Mouse (Mus musculus) heart, postnatal 0 days (tissue): ENCODE data around the gene Cracr2a. TPM values are rescaled to one million over a fixed set of nuclear protein-coding genes. Genes with fewer than 3 reads are reported as not detected.

Experiments used
- ATAC-seq: fragments of 200-750 bp; cut with Nextera tagmentation; 2 replicates; pipeline ENCODE4 v1.8.0; 2017; ENCODE audit warnings: low read depth, moderate number of reproducible peaks, moderate library complexity; ENCODE audit not compliant: insufficient read depth
- DNase-seq: peaks from one replicate; pipeline ENCODE4 v3.0.0-alpha.2; 2016; ENCODE audit warnings: low spot score
- H3K27ac ChIP-seq: fragments of 300-500 bp; sonication (generic); 2 replicates; pipeline ENCODE4 v1.5.1; 2014; ENCODE audit warnings: low read depth, mild to moderate bottlenecking
- H3K27me3 ChIP-seq: fragments of 300-500 bp; sonication (generic); 2 replicates; pipeline ENCODE4 v1.6.1; 2014; ENCODE audit warnings: low read length, mixed read lengths; ENCODE audit not compliant: control insufficient read depth, insufficient read depth
- H3K36me3 ChIP-seq: fragments of 300-500 bp; sonication (generic); replicated peaks from 2 replicates; pipeline ENCODE4 v1.6.1; 2014; ENCODE audit warnings: low read length, mixed read lengths; ENCODE audit not compliant: control insufficient read depth, insufficient read depth
- H3K4me1 ChIP-seq: fragments of 300-500 bp; sonication (generic); 2 replicates; pipeline ENCODE4 v1.6.1; 2014; ENCODE audit warnings: antibody characterized with exemption; ENCODE audit not compliant: control insufficient read depth, insufficient read depth
- H3K4me2 ChIP-seq: fragments of 300-500 bp; sonication (generic); 2 replicates; pipeline ENCODE4 v1.6.1; 2014; ENCODE audit warnings: low read depth, mild to moderate bottlenecking, low read length, moderate library complexity
- H3K4me3 ChIP-seq: fragments of 300-500 bp; sonication (generic); 2 replicates; pipeline ENCODE4 v1.5.1; 2014; ENCODE audit warnings: low read depth, low read length
- H3K9ac ChIP-seq: fragments of 300-500 bp; sonication (generic); replicated peaks from 2 replicates; pipeline ENCODE4 v1.6.1; 2014; ENCODE audit warnings: low read depth, low read length, mixed read lengths
- H3K9me3 ChIP-seq: fragments of 300-500 bp; sonication (generic); replicated peaks from 2 replicates; pipeline ENCODE4 v1.6.1; 2016; ENCODE audit warnings: low read length; ENCODE audit not compliant: control insufficient read depth
- CTCF ChIP-seq: IDR thresholded peaks from 2 replicates; pipeline ENCODE4 v1.5.1; 2016; ENCODE audit warnings: antibody characterized with exemption, control low read depth, low read depth
- EP300 ChIP-seq: IDR thresholded peaks from 2 replicates; pipeline ENCODE4 v1.6.1; 2016; ENCODE audit warnings: antibody characterized with exemption, low read depth
- WGBS: fragments of 180-500 bp; shearing (Covaris S2); extraction: QIAGEN DNeasy Blood & Tissue Kit; methylation state at CpG from one replicate; pipeline ENCODE4 v1.1.7; 2014; 5-methylcytosine and 5-hydroxymethylcytosine counted together
- polyA plus RNA-seq: library from polyadenylated mRNA; unstranded; fragments of >200 nt; fragmentation: Nextera tagmentation; extraction: Ambion mirVana; gene quantifications from 2 replicates; pipeline ENCODE4 v1.2.1, GENCODE M21; 2015
- total RNA-seq: library from RNA; depleted of rRNA; stranded (reverse); fragments of >200 nt; gene quantifications from 2 replicates; pipeline ENCODE4 v1.2.3, GENCODE M21; 2014; ENCODE audit warnings: low replicate concordance

Gene Cracr2a
- total and polyA plus RNA-seq, 2 experiments from 2014 or later: 0.86 to 1.7 TPM

- no peaks in the 10 kb centered on the region for H3K9me3 ChIP-seq
- 55% methylated on average over 9 of the region's 11 CpGs for WGBS
- H3K9ac ChIP-seq: no peak overlapping the region
Measured at GRCm38 (mm10) chr6:127701036-127701783, 140.1 kb downstream of the Cracr2a start.

DNA sequence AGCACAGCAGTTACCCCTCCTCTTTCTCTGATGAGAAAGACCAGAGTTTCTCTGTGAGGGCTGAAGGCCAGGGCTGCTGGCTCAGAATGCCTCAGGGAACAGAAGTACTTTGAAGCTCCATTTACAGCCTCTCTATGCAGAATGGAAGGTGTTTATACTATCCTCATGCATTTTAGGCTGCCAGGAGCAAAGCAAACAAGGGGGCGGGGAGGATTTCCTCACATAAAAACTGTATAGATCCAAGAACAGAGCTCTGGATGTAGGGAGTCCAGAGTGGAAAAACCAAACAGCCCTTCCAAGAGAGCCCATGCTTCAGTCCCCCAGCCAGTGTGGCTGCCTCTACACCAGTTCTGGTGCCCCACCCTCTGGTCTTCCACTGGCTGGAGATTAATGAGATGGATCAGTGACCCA, 147.1 kb downstream of the Cracr2a start:
- 53% methylated on average over 1 of the region's 1 CpGs for WGBS
- Histone ChIP-seq H3K4me3 (no peak overlapping the region), H3K4me2 (no peak overlapping the region), H3K36me3 (no peaks in the 10 kb centered on the region), H3K4me1 (no peaks in the 10 kb centered on the region), H3K9ac (no peak overlapping the region), H3K27me3 (no peaks in the 10 kb centered on the region), H3K9me3 (no peaks in the 10 kb centered on the region), H3K27ac (no peak overlapping the region)
- no peak for DNase-seq
- no peak for ATAC-seq
- no peak for TF ChIP-seq CTCF
- no peak for TF ChIP-seq EP300

More at GRCm38 (mm10) chr6:127701036-127701783, 140.1 kb downstream of the Cracr2a start:
- no peak for DNase-seq
- Histone ChIP-seq H3K27ac (no peak overlapping the region), H3K4me2 (no peak overlapping the region), H3K36me3 (no peaks in the 10 kb centered on the region), H3K4me1 (no peaks in the 10 kb centered on the region), H3K27me3 (no peaks in the 10 kb centered on the region), H3K4me3 (no peak overlapping the region)
- TF ChIP-seq CTCF (no peak), EP300 (no peak)
- no peak for ATAC-seq

GRCm38 (mm10) chr6:127714906-127715305, 153.8 kb downstream of the Cracr2a start:
- Histone ChIP-seq H3K27ac (no peak overlapping the region), H3K4me2 (no peak overlapping the region), H3K4me1 (peaks cover 4% of the 10 kb centered on the region; the same call in 1 of the 2 replicates), H3K9ac (no peak overlapping the region), H3K36me3 (no peaks in the 10 kb centered on the region), H3K4me3 (no peak overlapping the region), H3K27me3 (no peaks in the 10 kb centered on the region), H3K9me3 (no peaks in the 10 kb centered on the region)
- DNase-seq (no peak), ATAC-seq (peak; percentile 41; the same call in 1 of the 2 replicates)
- WGBS: 39% methylated on average over 5 of the region's 5 CpGs
- TF ChIP-seq CTCF: no peak
- TF ChIP-seq EP300: no peak

DNA sequence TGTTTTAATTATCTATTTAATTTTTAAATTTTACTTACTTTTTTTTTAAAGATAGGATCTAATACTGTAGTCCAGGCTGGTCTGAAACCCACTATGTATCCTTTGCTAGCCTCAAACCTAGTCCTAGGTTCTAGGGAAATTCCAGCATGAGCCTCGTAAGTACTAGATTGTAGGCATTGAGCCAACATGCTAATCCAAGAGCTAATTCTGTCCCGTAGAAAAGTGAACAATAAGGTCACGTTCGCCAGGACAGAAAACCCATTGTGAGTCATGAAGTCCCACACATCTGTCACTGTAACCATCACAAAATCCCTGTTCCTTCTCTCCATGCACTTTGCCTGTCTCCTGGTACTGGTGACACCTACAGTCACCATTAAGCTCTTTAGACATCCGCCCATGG, 154.3 kb downstream of the Cracr2a start:
- Histone ChIP-seq H3K9me3 (no peaks in the 10 kb centered on the region), H3K4me3 (no peak overlapping the region), H3K27me3 (no peaks in the 10 kb centered on the region), H3K9ac (no peak overlapping the region), H3K36me3 (no peaks in the 10 kb centered on the region), H3K4me1 (peaks cover 4% of the 10 kb centered on the region; the same call in 1 of the 2 replicates), H3K27ac (no peak overlapping the region), H3K4me2 (no peak overlapping the region)
- peak; percentile 39 for DNase-seq
- 22% methylated on average over 5 of the region's 5 CpGs for WGBS
- no peak for ATAC-seq
- TF ChIP-seq EP300 (no peak), CTCF (no peak)

DNA sequence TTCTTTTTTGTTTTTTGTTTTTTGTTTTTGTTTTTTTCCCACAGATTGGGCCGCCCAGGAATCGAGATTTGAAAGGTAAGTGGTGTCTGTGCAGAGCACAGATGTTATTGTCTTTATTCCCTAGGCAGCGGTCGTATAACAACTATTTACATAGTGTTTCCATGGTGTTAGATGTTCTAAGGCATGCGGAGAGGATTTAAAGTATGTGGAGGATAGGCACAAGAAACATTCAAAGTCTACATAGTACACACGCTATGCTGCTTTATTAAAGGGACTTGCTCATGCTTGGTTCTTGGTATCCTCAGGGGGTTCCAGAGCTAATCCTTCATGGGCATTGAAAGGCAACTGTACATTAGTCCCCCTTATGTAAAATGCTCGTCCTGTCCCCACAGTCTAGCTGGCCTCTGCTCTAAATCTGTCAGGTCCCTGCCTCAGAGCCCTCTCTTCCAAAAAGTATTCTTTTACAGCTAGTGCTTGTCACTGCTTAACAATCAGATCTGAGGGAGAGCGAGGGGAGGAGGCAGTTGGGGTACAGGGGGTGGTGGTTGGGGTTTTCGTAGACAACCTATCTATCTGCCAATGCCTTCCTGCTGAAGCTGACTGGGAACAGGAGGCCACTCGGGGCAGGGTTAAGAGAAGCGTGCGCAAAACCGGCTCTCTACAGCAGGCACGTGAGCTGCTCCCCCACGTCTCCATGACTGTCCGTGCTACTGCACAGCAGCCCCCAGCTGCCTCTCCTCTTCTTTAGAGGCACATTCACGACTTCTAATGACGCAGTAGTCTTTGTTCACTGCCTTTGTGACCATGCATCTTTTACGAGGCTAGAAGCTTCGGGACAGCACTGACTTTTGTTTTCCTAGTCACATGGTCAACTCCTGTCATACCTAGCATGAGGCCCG, 156.3 kb downstream of the Cracr2a start:
- H3K27me3 ChIP-seq: no peaks in the 10 kb centered on the region
- H3K9me3 ChIP-seq: no peaks in the 10 kb centered on the region
- H3K9ac ChIP-seq: no peak overlapping the region
- no peak overlapping the region for H3K27ac ChIP-seq
- H3K36me3 ChIP-seq: no peaks in the 10 kb centered on the region
- H3K4me3 ChIP-seq: no peak overlapping the region
- no peak overlapping the region for H3K4me2 ChIP-seq
- no peak for TF ChIP-seq EP300
- TF ChIP-seq CTCF: no peak
- DNase-seq (no peak), ATAC-seq (no peak)
- 70% methylated on average over 21 of the region's 21 CpGs for WGBS
- H3K4me1 ChIP-seq: peaks cover 4% of the 10 kb centered on the region; the same call in 1 of the 2 replicates
